Mouse (Mus musculus): ENCODE results near the gene Pde4d. TPM values are rescaled to one million over a fixed set of nuclear protein-coding genes. Genes with fewer than 3 reads are reported as not detected.

Gene Pde4d
- total RNA-seq, 1 experiment from 2014 or later: 8.3 TPM

DNA sequence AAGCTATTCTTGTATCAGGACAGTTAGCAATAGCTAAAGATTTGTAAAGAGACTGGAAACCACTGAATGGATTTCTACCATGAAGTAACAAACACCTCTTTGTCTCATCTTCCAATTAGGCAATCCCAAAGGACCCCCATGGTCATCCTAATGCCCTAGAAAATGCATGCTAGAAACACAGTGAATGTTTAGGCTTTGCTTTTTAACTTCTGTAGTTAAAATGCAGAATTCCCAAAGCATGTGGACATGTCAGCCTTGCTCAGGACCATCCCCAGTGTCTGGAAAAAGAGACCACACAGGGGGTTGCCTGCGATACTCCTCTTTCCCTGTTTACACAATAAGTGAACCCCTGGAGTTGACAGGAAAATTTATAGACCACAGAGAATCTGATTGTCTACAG lies 926.9 kb downstream of the Pde4d start:
- ATAC-seq (ENCODE audit: extremely low read depth, insufficient number of reproducible peaks, low FRiP score, poor library complexity, severe bottlenecking): no peak

DNA sequence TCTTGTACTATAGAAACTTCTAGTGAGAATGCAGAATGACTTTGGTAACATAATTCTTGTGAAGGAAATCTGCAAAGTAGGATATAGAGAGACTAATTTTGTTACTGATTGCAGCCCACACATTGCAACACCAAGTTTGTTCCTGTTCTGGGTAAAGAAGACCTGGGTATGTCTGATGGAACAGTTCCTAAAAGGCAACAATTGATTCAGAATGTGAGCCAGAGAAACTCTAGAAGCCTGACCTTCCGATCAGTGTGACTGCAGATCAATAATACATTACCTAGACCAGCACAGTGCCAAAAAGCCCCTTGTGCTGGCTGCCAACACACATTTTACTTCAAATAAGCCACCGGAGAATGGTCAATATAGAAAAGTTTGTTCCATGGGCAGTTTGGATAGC lies 930.4 kb downstream of the Pde4d start:
- ATAC-seq (ENCODE audit: extremely low read depth, insufficient number of reproducible peaks, low FRiP score, poor library complexity, severe bottlenecking): no peak

DNA sequence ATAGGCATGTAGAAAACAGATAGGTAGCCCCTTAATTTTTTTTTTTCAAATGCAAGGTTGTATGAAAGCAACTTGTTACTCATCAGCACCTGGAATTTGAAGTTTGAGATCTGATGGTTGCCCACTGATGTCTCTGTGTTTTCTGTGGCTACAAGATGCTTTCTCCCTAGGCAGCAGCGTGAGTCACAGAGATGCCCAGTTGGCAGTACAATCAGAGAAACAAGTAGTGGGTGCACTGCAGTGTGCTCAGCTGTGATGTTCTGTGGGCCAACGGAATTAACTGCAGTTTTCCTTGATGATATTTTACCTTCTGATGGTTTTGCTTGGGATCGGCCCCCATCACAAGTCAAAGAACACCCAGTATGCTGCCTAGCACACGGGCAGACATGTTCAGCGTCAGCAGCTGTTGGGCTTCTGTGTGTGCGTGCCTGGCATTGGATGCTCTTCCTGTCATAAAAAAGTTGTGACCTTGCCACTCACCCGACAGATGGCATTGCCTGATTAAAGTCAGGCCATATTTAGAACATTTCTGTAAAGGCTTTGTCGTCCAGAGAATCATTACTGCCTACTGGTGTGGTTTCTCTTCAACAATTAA lies 939.0 kb downstream of the Pde4d start:
- no peak for ATAC-seq (ENCODE audit: extremely low read depth, insufficient number of reproducible peaks, low FRiP score, poor library complexity, severe bottlenecking)

DNA sequence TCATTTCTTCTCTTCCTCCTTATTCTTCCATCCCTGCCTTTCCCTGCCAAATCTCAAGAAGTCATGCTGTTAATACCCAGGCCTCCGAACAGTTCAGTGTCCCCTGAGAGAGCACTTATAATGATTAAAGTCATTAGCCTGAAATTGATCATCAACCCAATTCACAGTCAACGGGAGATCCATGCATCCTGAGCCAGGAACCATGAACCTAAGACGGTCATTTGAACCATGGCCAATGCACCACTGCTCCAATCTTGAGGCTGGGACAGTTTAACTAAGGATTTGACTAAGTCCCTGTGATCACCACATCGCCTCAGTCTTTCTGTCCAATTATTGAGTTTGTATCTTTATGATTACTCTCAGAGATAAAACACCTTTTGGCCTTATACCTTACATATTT lies 952.6 kb downstream of the Pde4d start:
- no peak for ATAC-seq (ENCODE audit: extremely low read depth, insufficient number of reproducible peaks, low FRiP score, poor library complexity, severe bottlenecking)

DNA sequence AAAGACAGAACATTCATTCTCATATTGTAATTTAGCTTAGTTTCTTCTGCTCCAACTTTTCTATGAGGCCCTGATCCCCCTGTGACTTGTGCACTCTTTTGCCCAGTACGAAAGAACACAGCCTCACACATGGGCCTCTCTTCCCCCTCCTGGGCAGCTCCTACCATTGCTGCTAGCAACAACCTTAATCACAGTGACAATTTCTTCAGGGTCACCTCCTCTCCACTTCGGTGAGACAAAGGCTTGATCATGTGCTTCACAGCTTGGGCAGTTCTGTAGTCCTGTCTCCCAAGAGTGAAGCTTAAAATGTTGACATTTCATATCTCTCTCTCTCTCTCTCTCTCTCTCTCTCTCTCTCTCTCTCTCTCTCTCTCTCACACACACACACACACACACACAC lies 953.2 kb downstream of the Pde4d start:
- no peak for ATAC-seq (ENCODE audit: extremely low read depth, insufficient number of reproducible peaks, low FRiP score, poor library complexity, severe bottlenecking)

DNA sequence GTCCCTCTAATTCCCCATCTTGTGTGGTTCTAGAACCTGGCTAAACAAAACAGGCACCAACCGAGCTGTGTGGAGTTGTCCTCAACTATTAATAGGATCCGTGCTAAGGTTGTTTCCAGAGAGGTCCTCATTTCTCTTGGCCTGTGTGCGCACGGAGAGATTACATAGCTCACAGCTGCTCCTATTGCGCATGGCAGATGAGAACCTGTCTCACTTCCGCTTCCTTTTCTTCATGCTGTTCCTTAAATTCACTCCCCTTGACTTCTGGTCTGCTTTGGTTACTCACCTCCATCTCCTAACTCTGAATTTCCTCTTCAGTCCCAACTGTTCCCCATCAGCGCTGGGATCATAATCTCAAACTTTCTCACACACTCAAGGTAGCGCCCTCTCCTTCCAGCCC lies 956.6 kb downstream of the Pde4d start:
- ATAC-seq (ENCODE audit: extremely low read depth, insufficient number of reproducible peaks, low FRiP score, poor library complexity, severe bottlenecking): no peak

DNA sequence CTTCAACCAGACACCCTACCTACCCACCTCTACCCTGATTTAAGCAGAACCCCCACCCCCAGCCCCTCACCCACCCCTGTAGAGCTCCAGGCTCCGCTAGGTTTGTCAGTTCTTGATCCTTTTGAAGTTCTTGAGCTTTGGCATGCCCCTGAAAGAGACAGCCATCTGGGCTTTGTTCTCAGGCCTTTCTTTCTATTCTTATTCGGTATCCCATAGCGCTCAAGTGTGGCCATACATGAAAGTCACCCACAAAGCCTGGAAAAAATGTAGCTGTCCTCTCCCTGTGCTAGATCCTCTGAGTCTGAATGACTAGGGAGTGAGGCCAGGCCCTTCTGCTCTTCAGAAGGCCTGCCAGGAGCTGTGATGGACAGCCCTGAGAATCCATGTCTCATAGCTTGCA lies 957.6 kb downstream of the Pde4d start:
- ATAC-seq (ENCODE audit: extremely low read depth, insufficient number of reproducible peaks, low FRiP score, poor library complexity, severe bottlenecking): no peak

DNA sequence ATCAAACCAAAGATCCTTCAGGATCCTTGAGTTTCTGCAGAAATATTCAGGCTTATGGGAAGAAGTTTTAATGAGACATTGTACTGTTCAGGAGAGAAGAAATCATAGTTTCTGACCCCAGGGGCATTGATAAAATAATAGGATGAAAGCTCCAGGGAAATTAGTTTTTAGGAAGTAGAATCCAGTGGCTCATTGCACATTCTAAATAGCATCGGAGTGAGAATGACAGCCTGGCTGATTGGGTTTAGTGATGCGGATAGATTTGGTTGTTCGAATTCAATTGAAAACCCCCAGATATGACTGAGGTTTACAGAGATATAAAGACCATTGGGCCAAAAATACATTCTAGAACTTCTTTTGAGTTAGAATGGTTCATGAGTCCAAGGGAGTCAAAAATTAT lies 970.7 kb downstream of the Pde4d start:
- no peak for ATAC-seq (ENCODE audit: extremely low read depth, insufficient number of reproducible peaks, low FRiP score, poor library complexity, severe bottlenecking)

DNA sequence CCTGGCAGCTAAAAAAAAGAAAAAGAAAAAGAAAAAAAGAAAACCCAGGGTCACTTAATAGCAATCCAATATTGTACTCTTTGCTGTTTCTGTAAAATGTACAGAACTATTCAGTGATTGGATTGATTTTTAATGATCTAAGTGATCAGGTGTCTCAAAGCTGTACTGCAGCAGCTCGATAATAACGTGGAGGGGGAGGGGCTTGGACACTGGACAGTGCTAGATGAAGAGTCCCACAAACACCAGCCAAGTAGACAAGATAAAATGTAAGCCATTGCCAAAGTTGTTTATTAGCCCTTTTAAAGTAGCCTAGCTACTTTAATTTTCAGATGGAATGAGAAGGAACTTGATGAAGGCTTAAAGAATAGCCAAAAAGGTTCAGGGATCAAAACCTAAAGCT lies 975.2 kb downstream of the Pde4d start:
- no peak for ATAC-seq (ENCODE audit: extremely low read depth, insufficient number of reproducible peaks, low FRiP score, poor library complexity, severe bottlenecking)

DNA sequence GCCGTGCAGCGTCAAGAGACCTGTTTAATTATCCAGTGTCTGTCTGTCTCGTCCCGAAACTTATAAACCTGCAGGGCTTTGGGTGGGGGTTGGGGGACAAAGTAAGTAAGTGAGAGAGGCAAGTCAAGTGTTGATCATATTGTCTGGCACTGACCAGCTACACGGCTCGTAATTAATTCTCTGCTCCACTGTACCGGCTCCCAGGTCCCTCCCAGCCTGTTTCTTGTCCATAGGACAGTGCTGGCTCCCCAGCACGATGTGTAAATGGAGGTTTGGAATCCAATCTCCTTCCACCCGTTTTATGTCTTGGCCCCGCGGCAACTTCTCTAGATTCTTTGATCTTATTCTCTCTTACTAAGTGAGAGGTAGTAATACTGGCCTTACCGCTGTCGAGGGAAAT lies 975.8 kb downstream of the Pde4d start:
- ATAC-seq (ENCODE audit: extremely low read depth, insufficient number of reproducible peaks, low FRiP score, poor library complexity, severe bottlenecking): no peak

DNA sequence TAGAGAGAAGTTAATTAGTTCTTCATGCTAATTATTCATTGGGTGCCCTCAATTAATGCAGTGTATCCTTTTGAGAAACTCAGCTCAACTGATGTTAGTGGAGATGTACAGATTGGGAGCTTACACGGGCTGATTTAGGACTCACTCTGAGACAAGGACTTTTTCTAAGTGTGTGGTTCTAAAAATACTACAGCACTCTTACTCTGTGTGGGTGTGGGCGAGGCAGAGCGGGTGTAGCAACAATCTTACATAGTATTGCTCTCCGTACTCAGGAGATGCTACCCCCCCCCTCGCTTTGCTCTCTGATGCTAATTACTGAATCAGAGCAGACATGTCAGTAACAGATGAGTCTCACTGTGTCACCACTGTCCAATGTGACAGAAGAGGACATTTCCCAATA lies 976.3 kb downstream of the Pde4d start:
- no peak for ATAC-seq (ENCODE audit: extremely low read depth, insufficient number of reproducible peaks, low FRiP score, poor library complexity, severe bottlenecking)

DNA sequence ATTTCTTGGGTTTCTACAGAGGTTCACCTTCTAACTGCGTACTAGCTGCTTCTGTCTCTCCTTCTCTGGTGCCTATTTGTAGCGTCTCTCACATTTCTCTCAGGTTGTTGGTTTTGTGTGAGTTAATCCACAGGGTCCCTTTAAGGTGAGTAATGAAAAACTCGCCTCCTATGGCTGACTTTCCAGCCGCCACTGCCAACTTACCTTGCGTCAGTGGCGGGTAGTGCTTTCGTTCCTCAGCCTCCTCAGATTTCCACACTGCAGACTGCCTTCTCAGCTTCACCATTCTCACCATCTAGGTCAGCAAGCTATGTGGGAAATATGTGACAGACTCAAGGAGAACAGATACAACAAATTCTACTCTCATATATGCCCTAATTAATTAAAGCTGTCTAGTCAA lies 977.8 kb downstream of the Pde4d start:
- ATAC-seq (ENCODE audit: extremely low read depth, insufficient number of reproducible peaks, low FRiP score, poor library complexity, severe bottlenecking): no peak

DNA sequence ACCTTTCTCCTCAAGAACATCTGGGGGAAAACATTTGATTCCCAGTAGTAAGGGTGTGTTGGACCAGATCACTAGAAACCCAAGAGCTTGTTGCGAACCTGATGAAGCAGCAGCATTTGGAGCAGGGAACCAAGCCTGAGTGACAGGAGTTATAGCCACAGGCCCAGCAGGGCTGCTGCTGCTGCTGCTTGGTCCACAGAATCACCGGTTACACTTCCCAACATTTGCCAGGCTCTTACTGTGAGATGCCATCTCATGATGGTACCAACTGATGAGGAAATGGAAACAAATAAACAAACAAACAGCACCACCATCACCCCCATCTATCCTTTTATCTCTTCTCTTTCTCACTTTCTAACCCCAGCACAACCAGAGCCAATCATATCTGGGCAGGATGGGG lies 979.8 kb downstream of the Pde4d start:
- no peak for ATAC-seq (ENCODE audit: extremely low read depth, insufficient number of reproducible peaks, low FRiP score, poor library complexity, severe bottlenecking)

DNA sequence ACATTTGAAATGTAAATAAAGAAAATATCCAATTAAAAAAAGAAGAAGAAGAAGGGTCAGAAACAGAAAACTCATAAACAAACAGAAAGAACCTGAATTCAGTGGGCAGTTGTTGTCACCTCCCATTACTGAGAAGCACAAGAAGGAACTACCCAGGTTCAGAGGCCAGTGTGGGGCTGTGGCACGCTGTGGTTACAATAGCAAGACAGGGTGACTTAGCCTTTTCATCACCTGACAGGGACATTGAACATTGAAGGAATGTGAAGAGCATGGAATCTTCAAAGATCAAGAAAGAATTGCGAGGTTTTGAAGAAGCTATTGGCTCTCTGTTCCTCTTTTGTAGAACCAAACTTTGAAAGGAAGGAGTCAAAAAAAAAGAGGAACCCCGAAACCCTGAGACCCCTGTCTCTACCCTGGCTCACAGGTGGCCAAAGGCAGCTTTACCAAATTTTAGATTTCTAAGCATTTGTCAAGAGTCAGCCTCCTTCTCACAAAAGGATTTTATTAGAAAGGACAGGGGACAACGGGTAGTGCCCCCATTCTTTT lies 987.6 kb downstream of the Pde4d start:
- ATAC-seq (ENCODE audit: extremely low read depth, insufficient number of reproducible peaks, low FRiP score, poor library complexity, severe bottlenecking): peak; percentile 39; the same call in 1 of the 2 replicates

DNA sequence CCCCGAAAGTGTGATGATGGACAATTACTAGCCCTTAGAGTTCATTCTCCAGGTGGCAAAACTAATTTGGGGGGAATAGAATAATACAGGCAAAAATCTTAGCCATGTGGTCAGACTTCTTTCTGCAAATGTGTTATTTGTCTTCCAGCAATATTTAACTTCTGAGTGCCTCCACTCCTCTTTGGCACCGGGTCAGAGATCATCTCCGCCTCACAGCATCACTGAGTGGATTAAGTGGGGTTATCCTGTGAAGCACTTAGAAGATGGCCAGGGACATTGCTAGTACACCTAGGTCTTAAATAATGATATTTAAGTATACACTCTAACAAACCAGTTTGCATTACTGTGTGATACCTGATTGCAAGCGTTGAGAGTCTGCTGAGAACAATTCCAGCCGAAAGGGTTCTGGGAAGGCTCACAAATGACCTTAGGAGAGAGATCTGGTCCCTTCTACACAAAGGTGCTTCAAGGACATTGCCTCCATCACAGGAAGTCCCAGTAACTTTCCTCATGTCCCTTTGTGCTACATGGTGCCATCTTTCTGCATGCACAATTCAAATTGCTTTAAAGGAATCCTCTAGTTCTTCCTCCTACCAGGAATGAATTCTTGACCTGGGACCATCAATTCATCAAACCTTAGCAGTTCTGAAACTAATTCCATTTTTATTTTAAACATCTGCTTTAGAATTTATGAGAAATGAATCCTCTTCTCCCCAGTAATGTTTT lies 989.9 kb downstream of the Pde4d start:
- ATAC-seq (ENCODE audit: extremely low read depth, insufficient number of reproducible peaks, low FRiP score, poor library complexity, severe bottlenecking): no peak

DNA sequence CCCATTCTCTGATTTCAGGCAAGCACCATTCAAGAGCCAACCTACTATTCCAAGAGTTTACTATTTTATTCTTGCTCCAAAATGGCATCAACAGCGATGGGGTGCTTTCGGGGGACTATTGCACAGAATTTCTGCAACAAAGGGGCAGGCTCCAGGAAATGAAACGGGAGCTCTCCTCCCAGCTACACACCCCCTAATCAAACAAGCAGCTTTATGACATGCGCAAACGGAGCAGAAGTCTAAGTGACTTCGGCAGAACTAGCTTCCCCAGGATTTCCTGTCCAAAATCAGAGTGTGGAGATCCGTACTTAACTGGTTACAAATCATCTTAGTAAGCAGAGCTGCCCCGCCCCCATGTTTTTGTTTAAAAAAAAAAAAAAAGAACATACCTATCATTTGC lies 990.6 kb downstream of the Pde4d start:
- ATAC-seq (ENCODE audit: extremely low read depth, insufficient number of reproducible peaks, low FRiP score, poor library complexity, severe bottlenecking): peak; percentile 51

DNA sequence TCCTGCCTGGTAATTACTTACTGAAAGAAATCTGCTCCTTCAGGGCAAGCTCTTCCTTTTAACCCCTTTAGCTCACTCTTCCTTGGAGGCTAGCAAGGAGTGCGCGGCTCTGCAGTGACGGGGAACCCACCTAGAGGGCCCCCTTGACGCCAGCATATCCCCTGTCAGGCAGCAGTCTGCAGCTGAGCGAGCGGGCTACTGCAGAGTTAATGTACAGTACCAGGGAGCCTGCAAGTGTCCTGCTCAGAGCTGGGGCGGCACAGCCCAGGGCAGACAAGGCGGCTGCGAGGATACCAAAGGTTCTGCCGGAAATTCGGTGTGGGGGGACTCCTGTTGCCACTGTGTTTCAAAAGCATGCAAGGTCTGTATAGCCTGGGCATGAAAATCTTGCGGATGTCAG lies 991.1 kb downstream of the Pde4d start:
- ATAC-seq (ENCODE audit: extremely low read depth, insufficient number of reproducible peaks, low FRiP score, poor library complexity, severe bottlenecking): peak; percentile 57

DNA sequence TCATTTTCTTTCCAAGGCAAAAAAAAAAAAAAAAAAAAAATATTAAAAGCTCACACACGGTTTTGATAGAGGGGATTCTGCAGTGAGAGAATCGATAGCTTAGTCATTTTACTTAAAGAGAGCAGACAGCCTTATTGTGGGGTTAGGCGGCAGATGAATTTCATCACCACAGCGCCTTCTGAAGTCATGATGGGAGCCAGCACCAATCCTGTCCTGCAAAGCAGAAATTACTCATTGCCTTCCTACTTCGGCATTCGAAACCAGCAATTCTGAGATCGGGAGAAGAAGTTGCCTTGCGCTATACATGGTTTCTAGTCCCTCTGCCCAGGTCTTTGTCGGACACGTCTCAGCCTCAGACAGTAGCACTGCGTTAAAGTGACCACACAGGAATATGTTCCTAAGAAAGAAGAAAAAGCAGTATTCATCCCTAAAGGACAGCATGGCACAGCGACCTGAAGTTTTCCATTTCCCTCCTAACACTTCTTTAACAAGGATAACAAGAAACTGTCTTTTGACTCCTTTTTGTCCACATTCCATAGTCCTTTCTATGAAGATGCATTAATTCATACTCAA lies 991.7 kb downstream of the Pde4d start:
- no peak for ATAC-seq (ENCODE audit: extremely low read depth, insufficient number of reproducible peaks, low FRiP score, poor library complexity, severe bottlenecking)

DNA sequence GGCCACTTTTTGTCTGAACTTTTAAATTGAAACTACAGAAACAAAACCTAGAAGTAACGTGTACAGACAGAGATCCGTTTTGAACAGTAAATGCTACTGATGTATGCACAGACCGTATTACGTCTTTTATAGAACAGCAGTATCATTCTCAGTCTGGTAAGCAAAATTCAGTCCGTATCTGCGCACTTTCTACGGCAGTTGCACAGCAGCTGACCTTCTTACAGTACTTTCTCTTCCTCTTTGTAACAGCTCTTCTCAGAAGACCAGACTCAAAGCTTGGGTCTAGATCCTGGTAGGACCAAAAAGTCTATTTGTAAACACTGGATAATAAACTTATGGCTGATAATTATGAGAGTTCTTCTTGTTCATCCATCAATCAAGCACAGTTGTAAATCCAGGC lies 996.4 kb downstream of the Pde4d start:
- ATAC-seq (ENCODE audit: extremely low read depth, insufficient number of reproducible peaks, low FRiP score, poor library complexity, severe bottlenecking): peak; percentile 85

DNA sequence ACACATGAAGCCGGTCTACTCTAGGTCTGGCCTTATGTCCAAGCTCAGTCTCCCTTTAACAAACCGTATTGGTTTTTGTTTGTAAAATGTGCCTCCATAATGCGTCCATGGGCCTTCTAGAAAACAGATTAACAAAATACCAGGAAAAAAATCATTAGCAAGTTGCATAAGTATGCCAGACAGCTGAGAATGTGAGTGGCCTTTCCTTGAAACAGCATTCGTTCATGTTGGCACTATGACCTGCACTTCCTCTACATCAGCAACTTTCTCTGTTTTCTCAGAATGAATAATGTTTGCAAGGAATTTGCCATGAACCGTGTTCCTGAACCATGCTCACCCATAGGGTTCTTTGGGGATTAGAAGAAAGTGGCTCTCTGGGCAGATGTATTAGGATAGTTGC lies 998.4 kb downstream of the Pde4d start:
- no peak for ATAC-seq (ENCODE audit: extremely low read depth, insufficient number of reproducible peaks, low FRiP score, poor library complexity, severe bottlenecking)
